Mouse (Mus musculus): ENCODE results near the gene St6galnac3. TPM values are rescaled to one million over a fixed set of nuclear protein-coding genes. Genes with fewer than 3 reads are reported as not detected.

St6galnac3 gene
- total and polyA plus RNA-seq, 2 experiments from 2014 or later = 6.9 to 16.6 TPM

GRCm38 (mm10) chr3:153538396-153538795, 186.6 kb downstream of the St6galnac3 start:
- no peak for TF ChIP-seq CTCF (IDR thresholded peaks at IDR 0.05; ENCODE audit: low read depth)
- H3K27ac ChIP-seq (ENCODE audit: low read depth, low read length) = no peak overlapping the region
- peaks cover 3% of the 10 kb centered on the region for H3K4me1 ChIP-seq (ENCODE audit: insufficient read depth)
- no peaks in the 10 kb centered on the region for H3K9me3 ChIP-seq (ENCODE audit: low read length)
- DNase-seq = peak; percentile 65
- no peaks in the 10 kb centered on the region for H3K36me3 ChIP-seq (ENCODE audit: insufficient read depth)
- ATAC-seq = no peak; the same call in 1 of the 2 replicates
- no peak overlapping the region for H3K9ac ChIP-seq
- H3K27me3 ChIP-seq (ENCODE audit: insufficient read depth, low read length) = no peaks in the 10 kb centered on the region
- H3K4me2 ChIP-seq (ENCODE audit: low read depth) = no peak overlapping the region
- 31% methylated on average over 2 of the region's 2 CpGs for WGBS
- no peak overlapping the region for H3K4me3 ChIP-seq (ENCODE audit: low read depth, low read length)

- Histone ChIP-seq H3K9ac (no peak overlapping the region), H3K4me3 (ENCODE audit: low read depth, low read length) (no peak overlapping the region), H3K9me3 (ENCODE audit: low read length) (no peaks in the 10 kb centered on the region), H3K4me1 (ENCODE audit: insufficient read depth) (peaks cover 3% of the 10 kb centered on the region), H3K27me3 (ENCODE audit: insufficient read depth, low read length) (no peaks in the 10 kb centered on the region), H3K27ac (ENCODE audit: low read depth, low read length) (no peak overlapping the region), H3K4me2 (ENCODE audit: low read depth) (no peak overlapping the region), H3K36me3 (ENCODE audit: insufficient read depth) (no peaks in the 10 kb centered on the region)
- no peak for ATAC-seq
- DNase-seq = no peak
- TF ChIP-seq CTCF (IDR thresholded peaks at IDR 0.05; ENCODE audit: low read depth) = no peak
- 93% methylated on average over 3 of the region's 3 CpGs for WGBS
Observed at GRCm38 (mm10) chr3:153537435-153537834, 187.5 kb downstream of the St6galnac3 start.

GRCm38 (mm10) chr3:153536260-153536659, 188.7 kb downstream of the St6galnac3 start:
- peak; percentile 65 for ATAC-seq

GRCm38 (mm10) chr3:153529174-153529573, 195.8 kb downstream of the St6galnac3 start:
- Histone ChIP-seq H3K4me1 (ENCODE audit: insufficient read depth) (peaks cover 7% of the 10 kb centered on the region; the same call in 1 of the 2 replicates), H3K9ac (no peak overlapping the region), H3K4me3 (ENCODE audit: low read depth, low read length) (no peak overlapping the region), H3K4me2 (ENCODE audit: low read depth) (no peak overlapping the region), H3K27ac (ENCODE audit: low read depth, low read length) (no peak overlapping the region), H3K9me3 (ENCODE audit: low read length) (no peaks in the 10 kb centered on the region), H3K27me3 (ENCODE audit: insufficient read depth, low read length) (no peaks in the 10 kb centered on the region), H3K36me3 (ENCODE audit: insufficient read depth) (no peaks in the 10 kb centered on the region)
- DNase-seq (no peak), ATAC-seq (no peak)
- WGBS = 88% methylated on average over 6 of the region's 6 CpGs
- TF ChIP-seq CTCF (IDR thresholded peaks at IDR 0.05; ENCODE audit: low read depth) = no peak

More at GRCm38 (mm10) chr3:153536260-153536659, 188.7 kb downstream of the St6galnac3 start:
- Histone ChIP-seq H3K27ac (ENCODE audit: low read depth, low read length) (peak overlapping the region; percentile 66), H3K27me3 (ENCODE audit: insufficient read depth, low read length) (no peaks in the 10 kb centered on the region), H3K4me1 (ENCODE audit: insufficient read depth) (peaks cover 3% of the 10 kb centered on the region), H3K9me3 (ENCODE audit: low read length) (no peaks in the 10 kb centered on the region), H3K4me2 (ENCODE audit: low read depth) (no peak overlapping the region), H3K4me3 (ENCODE audit: low read depth, low read length) (no peak overlapping the region), H3K9ac (no peak overlapping the region), H3K36me3 (ENCODE audit: insufficient read depth) (no peaks in the 10 kb centered on the region)
- TF ChIP-seq CTCF (IDR thresholded peaks at IDR 0.05; ENCODE audit: low read depth) = no peak
- DNase-seq = peak; percentile 61
- WGBS = 44% methylated on average over 4 of the region's 4 CpGs

GRCm38 (mm10) chr3:153525151-153525768, 199.7 kb downstream of the St6galnac3 start:
- ATAC-seq (no peak), DNase-seq (no peak)
- H3K9me3 ChIP-seq (ENCODE audit: low read length) = no peaks in the 10 kb centered on the region
- TF ChIP-seq CTCF (IDR thresholded peaks at IDR 0.05; ENCODE audit: low read depth) = no peak
- WGBS = 64% methylated on average over 6 of the region's 6 CpGs
- H3K4me2 ChIP-seq (ENCODE audit: low read depth) = no peak overlapping the region
- no peaks in the 10 kb centered on the region for H3K36me3 ChIP-seq (ENCODE audit: insufficient read depth)
- 0 out of 2 replicates have a peak overlapping the region, but pooled peaks have one; percentile 6 for H3K27ac ChIP-seq (ENCODE audit: low read depth, low read length)
- H3K9ac ChIP-seq = no peak overlapping the region
- H3K4me1 ChIP-seq (ENCODE audit: insufficient read depth) = peaks cover 7% of the 10 kb centered on the region; the same call in 1 of the 2 replicates
- H3K27me3 ChIP-seq (ENCODE audit: insufficient read depth, low read length) = no peaks in the 10 kb centered on the region
- H3K4me3 ChIP-seq (ENCODE audit: low read depth, low read length) = no peak overlapping the region

- no peak for DNase-seq
- H3K4me2 ChIP-seq (ENCODE audit: low read depth) = no peak overlapping the region
- ATAC-seq = peak; percentile 67
- H3K4me3 ChIP-seq (ENCODE audit: low read depth, low read length) = no peak overlapping the region
- H3K27ac ChIP-seq (ENCODE audit: low read depth, low read length) = no peak overlapping the region
- H3K9ac ChIP-seq = no peak overlapping the region
- H3K4me1 ChIP-seq (ENCODE audit: insufficient read depth) = no peaks in the 10 kb centered on the region
- no peaks in the 10 kb centered on the region for H3K27me3 ChIP-seq (ENCODE audit: insufficient read depth, low read length)
- no peak for TF ChIP-seq CTCF (IDR thresholded peaks at IDR 0.05; ENCODE audit: low read depth)
- 68% methylated on average over 7 of the region's 7 CpGs for WGBS
- H3K9me3 ChIP-seq (ENCODE audit: low read length) = no peaks in the 10 kb centered on the region; the same call in 1 of the 2 replicates
- no peaks in the 10 kb centered on the region for H3K36me3 ChIP-seq (ENCODE audit: insufficient read depth)
Observed at GRCm38 (mm10) chr3:153516848-153517247, 208.1 kb downstream of the St6galnac3 start.

- Histone ChIP-seq H3K27ac (ENCODE audit: low read depth, low read length) (no peak overlapping the region), H3K9me3 (ENCODE audit: low read length) (no peaks in the 10 kb centered on the region), H3K27me3 (ENCODE audit: insufficient read depth, low read length) (no peaks in the 10 kb centered on the region), H3K4me3 (ENCODE audit: low read depth, low read length) (no peak overlapping the region), H3K9ac (no peak overlapping the region), H3K36me3 (ENCODE audit: insufficient read depth) (no peaks in the 10 kb centered on the region), H3K4me1 (ENCODE audit: insufficient read depth) (peaks cover 5% of the 10 kb centered on the region; the same call in 1 of the 2 replicates), H3K4me2 (ENCODE audit: low read depth) (no peak overlapping the region)
- DNase-seq (no peak), ATAC-seq (no peak)
- WGBS = 48% methylated on average over 6 of the region's 6 CpGs
- TF ChIP-seq CTCF (IDR thresholded peaks at IDR 0.05; ENCODE audit: low read depth) = no peak
Observed at GRCm38 (mm10) chr3:153513501-153514060, 211.4 kb downstream of the St6galnac3 start.
